Mouse (Mus musculus): ENCODE results near the gene Daam2.
"Not testable (repeated sequence)": the region's sequence is repeated elsewhere in the genome, so short reads cannot be mapped to it uniquely, and the experiment has no call there.

Gene Daam2

GRCm38 (mm10) chr17:49484435-49484834 lies 79.7 kb downstream of the Daam2 start:
- no peak for DNase-seq (ENCODE audit: low read depth, low spot score)

GRCm38 (mm10) chr17:49481876-49482275 lies 82.3 kb downstream of the Daam2 start:
- DNase-seq (ENCODE audit: low read depth, low spot score) = no peak

DNA sequence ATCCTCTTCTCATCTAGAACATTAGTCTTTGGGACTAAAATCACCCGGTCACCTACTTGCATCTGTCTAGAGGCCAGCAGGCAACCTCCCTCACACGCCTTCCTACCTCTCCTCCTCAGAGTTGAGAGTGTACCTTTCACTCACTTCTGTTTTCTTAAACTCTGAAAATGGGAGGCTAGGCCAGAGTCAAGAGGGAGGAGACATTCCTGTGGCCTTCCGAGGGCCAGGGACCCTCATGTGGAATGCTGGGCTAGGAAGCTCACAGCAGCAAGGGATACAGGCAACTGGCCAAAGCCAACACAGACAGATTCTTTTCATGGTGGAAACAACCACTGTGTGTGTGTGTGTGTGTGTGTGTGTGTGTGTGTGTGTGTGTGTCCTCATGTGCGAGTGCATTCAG lies 86.8 kb downstream of the Daam2 start:
- no peak for DNase-seq (ENCODE audit: low read depth, low spot score)

GRCm38 (mm10) chr17:49475174-49475573 lies 89.0 kb downstream of the Daam2 start:
- no peak for DNase-seq (ENCODE audit: low read depth, low spot score)

DNA sequence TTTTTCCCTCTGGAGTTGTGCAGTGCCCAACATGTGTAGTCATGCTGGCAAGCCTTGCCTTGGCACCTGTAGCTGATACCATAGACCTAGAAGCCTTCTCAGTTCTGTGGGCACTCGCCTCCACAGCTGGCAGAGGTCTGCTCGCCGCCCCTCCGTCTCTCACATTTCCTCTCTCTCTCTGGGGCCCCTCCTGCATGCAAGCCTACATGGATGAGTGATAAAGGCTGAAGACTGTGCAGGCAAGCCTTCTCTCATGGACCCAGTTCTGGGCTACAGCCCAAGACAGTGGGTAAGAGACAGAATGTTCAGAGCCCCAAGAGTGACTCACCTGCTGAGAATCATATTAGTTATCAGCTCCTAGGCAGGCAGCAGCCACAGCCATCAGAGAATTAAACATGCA lies 90.1 kb downstream of the Daam2 start:
- no peak for DNase-seq (ENCODE audit: low read depth, low spot score)

- DNase-seq (ENCODE audit: low read depth, low spot score) = no peak
These were observed 91.5 kb downstream of the Daam2 start for GRCm38 (mm10) chr17:49472626-49473025.

DNA sequence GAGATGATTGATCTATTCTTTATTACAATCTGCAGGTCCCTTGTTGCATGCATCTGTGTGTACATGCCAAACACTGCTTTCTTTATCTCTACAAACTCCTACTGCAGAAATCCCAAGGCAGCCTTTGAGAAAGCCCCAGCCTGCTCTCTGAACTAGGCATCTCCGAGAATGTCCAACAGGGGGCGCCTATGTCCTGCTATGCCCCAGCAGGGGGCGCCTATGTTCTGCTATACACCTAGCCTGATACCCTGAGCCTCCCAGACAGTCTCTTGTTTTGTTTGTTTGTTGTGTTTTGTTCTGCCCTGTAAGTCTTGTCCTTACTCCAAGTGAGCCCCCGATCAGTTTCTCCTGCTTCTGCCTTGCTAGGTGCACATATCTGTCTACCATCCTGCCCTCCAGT lies 95.9 kb downstream of the Daam2 start:
- peak; percentile 53 for DNase-seq (ENCODE audit: low read depth, low spot score)

DNA sequence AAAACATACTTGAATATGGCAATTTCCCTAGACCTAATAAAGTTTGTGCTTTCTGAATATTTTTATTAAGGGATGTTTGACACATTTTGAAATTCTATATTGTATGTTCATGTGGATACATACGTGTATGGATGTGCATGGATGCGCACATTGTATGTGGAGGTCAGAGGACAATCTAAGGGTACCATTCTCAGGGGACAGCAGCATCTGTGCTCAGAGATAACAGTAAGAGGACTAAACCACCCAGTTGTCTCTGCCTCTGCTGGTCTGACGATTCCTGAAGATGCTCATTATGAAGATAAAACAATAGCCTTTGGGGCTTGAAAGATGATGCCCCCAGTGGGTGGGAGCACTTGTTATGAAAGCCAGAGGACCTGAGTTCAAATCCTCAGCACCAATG lies 99.3 kb downstream of the Daam2 start:
- no peak for DNase-seq (ENCODE audit: low read depth, low spot score)

DNA sequence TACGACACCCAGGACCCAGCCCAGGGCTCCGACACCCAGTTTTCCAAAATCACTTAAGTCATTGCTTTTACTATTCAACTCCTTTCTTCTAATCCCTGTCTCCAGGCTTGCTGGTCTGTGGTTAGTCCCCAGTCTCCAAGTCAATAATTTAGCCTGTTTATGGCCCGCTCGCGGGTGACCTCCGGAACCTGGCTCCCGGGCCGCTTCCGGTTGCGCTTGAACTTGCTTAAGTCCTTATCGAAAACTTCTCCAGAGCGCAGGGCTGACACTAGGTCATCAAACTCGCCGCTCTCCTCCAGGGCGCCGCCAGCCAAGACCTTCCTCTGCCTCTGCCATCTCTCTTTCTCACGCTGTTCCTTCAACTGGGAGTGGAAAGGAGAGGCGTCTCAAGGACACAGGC lies 105.8 kb downstream of the Daam2 start:
- DNase-seq (ENCODE audit: low read depth, low spot score) = no peak

- no peak for DNase-seq (ENCODE audit: low read depth, low spot score)
These were observed 106.3 kb downstream of the Daam2 start for GRCm38 (mm10) chr17:49457833-49458232.

DNA sequence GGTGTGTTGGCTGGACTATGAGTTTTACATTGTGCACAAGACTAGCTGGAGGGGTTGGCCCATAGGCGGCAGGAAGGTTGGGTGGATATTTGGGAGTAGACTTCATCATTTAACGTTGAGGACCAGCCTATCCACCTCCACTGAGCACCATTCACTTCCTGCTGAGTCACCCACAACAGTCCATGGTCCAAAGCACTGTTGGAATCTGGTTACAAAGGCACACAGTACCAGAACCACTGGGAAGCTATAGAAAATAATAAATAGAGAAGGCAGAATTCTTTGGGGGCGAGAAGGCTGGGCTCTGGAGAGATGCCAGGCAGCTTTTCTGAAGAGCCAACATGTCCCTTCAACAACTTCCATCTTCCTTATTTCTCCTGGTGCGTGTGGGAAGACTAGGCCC lies 107.8 kb downstream of the Daam2 start:
- no peak for DNase-seq (ENCODE audit: low read depth, low spot score)

DNA sequence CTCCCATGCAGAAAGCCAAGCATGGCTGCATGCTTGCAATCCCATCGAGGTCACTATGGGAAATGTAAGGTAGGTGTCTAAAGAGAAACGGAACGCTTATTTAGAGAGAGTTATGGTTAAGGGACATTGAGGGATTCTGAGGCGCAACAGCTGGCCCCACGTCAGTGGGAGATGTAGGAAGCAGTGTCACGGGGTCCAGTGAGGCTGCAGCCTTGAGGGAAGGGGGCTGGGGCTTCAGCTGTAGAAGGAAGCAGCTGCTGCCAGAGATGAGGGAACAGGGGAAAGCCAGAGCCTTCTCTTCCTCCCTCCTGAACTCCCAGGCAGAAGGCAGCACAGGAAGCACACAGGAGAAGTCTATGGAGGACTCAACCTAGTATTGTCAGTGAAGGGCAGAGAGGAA lies 113.2 kb downstream of the Daam2 start:
- no peak for DNase-seq (ENCODE audit: low read depth, low spot score)

GRCm38 (mm10) chr17:49449230-49449608 lies 114.9 kb downstream of the Daam2 start:
- no peak for DNase-seq (ENCODE audit: low read depth, low spot score)

DNA sequence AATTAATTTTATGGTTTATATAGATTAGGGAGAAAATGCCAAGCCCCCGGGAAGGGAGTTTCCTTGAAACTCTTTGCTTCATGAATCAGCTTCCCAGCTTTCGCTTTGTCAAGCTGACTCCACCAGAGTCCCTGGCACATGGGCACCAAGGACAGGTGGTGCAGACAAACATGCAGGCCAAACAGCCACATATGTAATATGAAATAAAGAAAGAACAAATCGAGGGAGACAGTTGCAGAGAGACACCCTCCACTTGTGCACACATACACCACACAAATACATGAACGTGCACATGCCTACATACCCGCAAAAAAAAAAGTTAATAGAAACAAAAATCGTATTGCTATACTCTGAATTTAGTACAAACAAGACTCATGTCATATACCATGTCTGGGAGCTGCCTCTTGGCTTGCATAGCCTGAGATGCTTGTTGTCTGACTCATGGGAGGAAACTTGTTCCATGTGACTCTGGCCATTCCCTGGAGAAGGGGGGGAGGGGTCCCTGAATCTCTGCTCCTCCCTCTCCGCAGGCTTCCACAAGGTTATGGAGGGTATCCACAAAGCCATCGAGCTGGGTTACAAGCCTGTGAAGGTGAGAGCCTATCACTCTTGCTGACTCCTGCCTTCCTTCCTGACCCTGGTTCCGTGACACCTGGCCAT lies 115.4 kb downstream of the Daam2 start:
- DNase-seq (ENCODE audit: low read depth, low spot score) = no peak

GRCm38 (mm10) chr17:49442841-49443240 lies 121.3 kb downstream of the Daam2 start:
- DNase-seq (ENCODE audit: low read depth, low spot score) = not testable (repeated sequence)

GRCm38 (mm10) chr17:49440331-49441130 lies 123.6 kb downstream of the Daam2 start:
- DNase-seq (ENCODE audit: low read depth, low spot score) = no peak

GRCm38 (mm10) chr17:49439706-49440105 lies 124.4 kb downstream of the Daam2 start:
- no peak for DNase-seq (ENCODE audit: low read depth, low spot score)

- DNase-seq (ENCODE audit: low read depth, low spot score) = no peak
These were observed 125.1 kb downstream of the Daam2 start for GRCm38 (mm10) chr17:49438822-49439574.

DNA sequence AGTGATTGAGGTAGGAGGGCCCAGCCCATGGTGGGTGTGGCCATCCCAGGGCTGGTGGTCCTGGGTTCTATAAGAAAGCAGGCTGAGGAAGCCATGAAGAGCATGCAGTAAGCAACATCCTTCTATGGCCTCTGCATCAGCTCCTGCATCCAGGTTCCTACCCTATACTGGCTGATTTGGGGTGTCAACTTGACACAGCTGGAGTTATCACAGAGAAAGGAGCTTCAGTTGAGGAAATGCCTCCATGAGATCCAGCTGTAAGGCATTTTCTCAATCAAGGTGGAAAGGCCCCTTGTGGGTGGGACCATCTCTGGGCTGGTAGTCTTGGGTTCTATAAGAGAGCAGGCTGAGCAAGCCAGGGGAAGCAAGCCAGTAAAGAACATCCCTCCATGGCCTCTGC lies 126.8 kb downstream of the Daam2 start:
- DNase-seq (ENCODE audit: low read depth, low spot score) = not testable (repeated sequence)

DNA sequence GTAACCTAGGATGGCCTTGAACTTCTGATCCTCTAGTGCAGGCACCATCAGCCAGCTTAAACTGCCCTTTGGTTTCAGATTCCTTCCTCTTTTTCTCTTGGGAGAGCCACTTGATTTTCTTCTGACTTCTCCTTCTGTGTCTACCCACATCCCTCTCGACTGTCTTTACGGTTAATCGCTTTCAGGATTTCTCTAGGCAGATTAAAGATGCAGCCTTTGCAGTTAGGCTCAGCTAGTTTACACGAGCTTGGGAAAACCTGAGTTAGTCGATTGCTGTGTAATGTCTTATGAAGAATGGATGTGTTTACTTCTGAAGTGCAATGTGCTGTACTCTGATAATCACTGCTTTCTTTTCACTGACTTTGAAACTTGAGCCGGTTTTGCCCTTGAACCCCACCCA lies 127.5 kb downstream of the Daam2 start:
- DNase-seq (ENCODE audit: low read depth, low spot score) = no peak

DNA sequence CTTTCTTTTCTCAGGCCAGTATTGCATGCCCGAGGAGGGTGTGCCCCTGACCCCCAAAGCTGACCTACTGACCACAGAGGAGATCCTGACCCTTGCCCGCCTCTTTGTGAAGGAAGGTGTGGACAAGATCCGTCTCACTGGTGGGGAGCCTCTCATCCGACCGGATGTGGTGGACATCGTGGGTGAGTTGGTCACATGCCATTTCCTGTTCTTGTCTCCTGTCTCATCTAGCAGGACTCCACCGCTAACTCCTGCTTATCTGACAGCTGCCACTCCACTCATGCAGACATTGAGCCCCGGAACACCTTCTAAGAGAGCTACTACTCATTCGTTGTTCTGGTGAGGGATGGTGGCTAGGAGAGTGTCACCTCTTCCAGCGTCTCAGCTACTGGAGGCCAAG lies 129.1 kb downstream of the Daam2 start:
- no peak for DNase-seq (ENCODE audit: low read depth, low spot score)

DNA sequence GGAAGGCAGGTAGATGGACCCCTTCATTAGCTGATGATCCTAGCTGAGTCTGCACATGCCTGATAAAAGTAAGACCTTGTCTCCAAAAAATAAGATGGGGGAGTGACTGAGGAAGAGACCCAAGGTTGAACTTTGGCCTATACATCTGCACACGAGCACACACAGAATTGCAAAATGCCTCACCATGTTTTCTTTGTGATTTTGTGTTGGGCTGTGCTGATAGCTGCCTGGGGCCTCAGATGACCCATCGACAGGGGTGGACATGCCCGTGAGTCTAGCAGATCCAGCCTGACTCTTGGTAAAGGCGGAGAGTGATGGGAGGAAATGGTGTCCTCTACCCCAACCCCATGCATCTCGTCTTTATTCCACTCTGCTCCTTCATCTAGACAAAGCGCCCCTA lies 129.9 kb downstream of the Daam2 start:
- no peak for DNase-seq (ENCODE audit: low read depth, low spot score)

GRCm38 (mm10) chr17:49433071-49433470 lies 131.1 kb downstream of the Daam2 start:
- no peak for DNase-seq (ENCODE audit: low read depth, low spot score)

Measured in A20 (cell line).